Comparison of ENCODE assay signal across 13 mouse cellular contexts in the genomic region with DNA sequence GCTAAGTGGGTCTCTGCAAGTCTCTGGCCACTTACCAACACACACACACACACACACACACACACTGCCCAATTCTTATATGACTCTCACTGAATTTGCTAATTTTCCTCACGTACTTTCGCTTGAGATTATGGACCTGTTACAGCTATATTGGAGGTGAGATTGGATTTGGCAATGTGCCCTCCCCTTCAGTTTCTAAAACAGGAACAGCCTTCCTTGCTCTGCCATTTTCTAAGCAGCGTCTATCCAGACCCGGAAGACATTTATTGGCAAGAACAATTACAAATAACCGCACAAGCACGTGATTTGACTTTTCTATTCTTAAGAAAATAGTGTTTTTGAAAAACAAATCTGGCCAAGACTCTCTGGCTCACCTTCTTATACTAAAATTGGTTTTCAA.
"Had no signal": no experiment of that assay in that cellular context is flagged by ENCODE, and none has a peak within 500 bp of the region (broad histone marks: within the 10 kb centered on the region; RNA-seq: fewer than 3 reads in every experiment).

No protein-coding gene starts in this region.

- H3K9ac ChIP-seq: lung, embryonic 14.5 days; midbrain, embryonic 13.5 days; midbrain, embryonic 15.5 days; neural tube, embryonic 12.5 days; stomach, embryonic 15.5 days had no signal

- H3K4me1 ChIP-seq: midbrain, embryonic 15.5 days; stomach, embryonic 15.5 days had no signal

- H3K27ac ChIP-seq: midbrain, embryonic 10.5 days; midbrain, embryonic 13.5 days; midbrain, embryonic 15.5 days; neural tube, embryonic 12.5 days; stomach, embryonic 15.5 days; stomach, postnatal 0 days had no signal

- H3K4me3 ChIP-seq: midbrain, embryonic 10.5 days; midbrain, embryonic 13.5 days; midbrain, embryonic 15.5 days; neural tube, embryonic 12.5 days; stomach, embryonic 15.5 days had no signal

- H3K9me3 ChIP-seq: midbrain, embryonic 10.5 days; midbrain, embryonic 13.5 days; midbrain, embryonic 15.5 days; neural tube, embryonic 12.5 days; stomach, embryonic 15.5 days had no signal

- H3K36me3 ChIP-seq: stomach, embryonic 15.5 days had no signal

- DNase-seq: lung, embryonic 14.5 days; lung, postnatal 10 days; lung, postnatal 4 days; right cerebral cortex, postnatal 14 days; thymus, adult 2 months; thymus, postnatal 25 days; thymus, postnatal 4 days had no signal

- H3K4me2 ChIP-seq: lung, embryonic 14.5 days; midbrain, embryonic 13.5 days; midbrain, embryonic 15.5 days; neural tube, embryonic 12.5 days; stomach, embryonic 15.5 days had no signal

- ATAC-seq: midbrain, embryonic 13.5 days had no signal

- H3K27me3 ChIP-seq: midbrain, embryonic 13.5 days; midbrain, embryonic 15.5 days; neural tube, embryonic 12.5 days; stomach, embryonic 15.5 days had no signal
